Mouse (Mus musculus) forebrain, embryonic 11.5 days (tissue): ENCODE data around the gene Fggy. TPM values are rescaled to one million over a fixed set of nuclear protein-coding genes. Genes with fewer than 3 reads are reported as not detected.

ENCODE experiments used
- ATAC-seq: fragments of 200-750 bp; cut with Nextera tagmentation; replicated peaks from 2 replicates; pipeline ENCODE4 v1.8.0; 2017; ENCODE audit warnings: moderate TSS enrichment; ENCODE audit not compliant: low FRiP score
- DNase-seq: peaks from one replicate; pipeline ENCODE4 v3.0.0-alpha.2; 2017; ENCODE audit warnings: low spot score
- H3K27ac ChIP-seq: fragments of 300-500 bp; sonication (generic); 2 replicates; pipeline ENCODE4 v1.5.1; 2014; ENCODE audit warnings: low read depth, low read length
- H3K27me3 ChIP-seq: fragments of 300-500 bp; sonication (generic); 2 replicates; pipeline ENCODE4 v1.6.1; 2014; ENCODE audit warnings: mild to moderate bottlenecking, low read length, mixed read lengths; ENCODE audit not compliant: control insufficient read depth, insufficient read depth
- H3K36me3 ChIP-seq: fragments of 300-500 bp; sonication (generic); 2 replicates; pipeline ENCODE4 v1.6.1; 2014; ENCODE audit warnings: mild to moderate bottlenecking, low read length, moderate library complexity, mixed read lengths; ENCODE audit not compliant: control insufficient read depth, insufficient read depth
- H3K4me1 ChIP-seq: fragments of 300-500 bp; sonication (generic); replicated peaks from 2 replicates; pipeline ENCODE4 v1.6.1; 2014; ENCODE audit warnings: low read length, mixed read lengths; ENCODE audit not compliant: control insufficient read depth, insufficient read depth
- H3K4me2 ChIP-seq: fragments of 300-500 bp; sonication (generic); 2 replicates; pipeline ENCODE4 v1.6.1; 2014; ENCODE audit warnings: low read depth, mild to moderate bottlenecking, low read length, moderate library complexity, mixed read lengths; ENCODE audit not compliant: severe bottlenecking
- H3K4me3 ChIP-seq: fragments of 300-500 bp; sonication (generic); 2 replicates; pipeline ENCODE4 v1.5.1; 2014; ENCODE audit warnings: low read depth, low read length
- H3K9ac ChIP-seq: fragments of 300-500 bp; sonication (generic); 2 replicates; pipeline ENCODE4 v1.6.1; 2014; ENCODE audit warnings: low read length
- H3K9me3 ChIP-seq: fragments of 300-500 bp; sonication (generic); 2 replicates; pipeline ENCODE4 v1.6.1; 2016; ENCODE audit warnings: low read length, mixed read lengths; ENCODE audit not compliant: control insufficient read depth
- WGBS: fragments of 180-500 bp; shearing (Covaris S2); extraction: QIAGEN DNeasy Blood & Tissue Kit; methylation state at CpG from one replicate; pipeline ENCODE4 v1.1.7; 2014; 5-methylcytosine and 5-hydroxymethylcytosine counted together
- polyA plus RNA-seq: library from polyadenylated mRNA; unstranded; fragments of >200 nt; fragmentation: Nextera tagmentation; extraction: Ambion mirVana; gene quantifications from 2 replicates; pipeline ENCODE4 v1.2.1, GENCODE M21; 2014

Gene Fggy
- polyA plus RNA-seq, 1 experiment from 2014 or later: 7.7 TPM

DNA sequence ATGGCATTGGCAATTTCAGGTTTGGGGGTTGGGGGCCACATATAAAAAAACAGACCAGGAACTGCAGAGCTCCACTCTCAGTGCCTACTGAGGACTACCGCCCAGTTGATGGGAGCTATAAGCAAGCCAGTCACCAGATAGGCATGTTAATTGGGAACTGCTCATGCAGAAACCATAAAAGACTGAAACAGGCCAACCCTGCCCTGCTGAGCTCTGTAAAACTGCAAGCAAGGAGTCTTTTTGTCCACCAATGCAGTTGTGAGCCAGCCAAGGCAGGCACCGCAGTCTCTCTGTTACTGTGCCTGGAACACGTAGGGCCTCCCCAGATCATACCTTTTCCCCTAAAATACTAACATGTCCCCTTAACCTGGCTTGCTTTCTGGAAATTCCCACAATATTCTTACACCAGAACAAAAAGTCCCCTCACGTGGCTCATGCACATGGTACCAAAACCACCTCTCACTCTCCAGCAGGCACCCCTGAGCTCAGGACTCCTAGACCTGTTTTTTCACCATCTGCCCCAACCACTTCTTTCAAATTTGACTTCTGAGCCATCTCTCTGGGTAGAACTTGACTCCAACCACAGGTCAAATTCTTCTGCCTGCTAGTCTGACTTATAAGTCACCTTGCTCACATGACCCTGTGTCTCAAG, 377.2 kb downstream of the Fggy start:
- ATAC-seq: 0 out of 2 replicates have a peak, but pooled peaks have one; percentile 49
- WGBS: 69% methylated on average over 4 of the region's 4 CpGs

DNA sequence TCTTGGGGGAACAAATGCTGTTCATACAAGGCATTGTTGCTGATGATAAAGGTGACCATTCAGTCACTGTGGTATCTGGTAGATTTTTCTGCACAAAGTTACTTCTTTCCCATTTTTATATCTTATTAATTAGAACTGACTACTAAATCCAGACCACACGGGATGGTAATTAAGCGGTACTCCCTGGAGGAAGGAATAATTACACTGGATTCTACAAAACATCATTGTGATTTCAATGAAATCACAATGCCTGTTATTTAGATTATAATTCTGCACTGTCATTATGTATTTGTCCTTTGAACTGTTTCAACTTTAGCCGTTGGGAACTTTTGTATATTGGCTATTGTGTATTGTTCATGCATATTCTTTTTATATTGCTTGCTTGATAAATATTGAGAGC, 381.4 kb downstream of the Fggy start:
- Histone ChIP-seq H3K4me1 (no peaks in the 10 kb centered on the region), H3K36me3 (no peaks in the 10 kb centered on the region), H3K27me3 (no peaks in the 10 kb centered on the region), H3K9ac (no peak overlapping the region), H3K27ac (no peak overlapping the region), H3K9me3 (no peaks in the 10 kb centered on the region), H3K4me2 (no peak overlapping the region), H3K4me3 (no peak overlapping the region)
- DNase-seq (no peak), ATAC-seq (no peak)
- 85% methylated on average over 3 of the region's 3 CpGs for WGBS

More for the DNA sequence above, 377.2 kb downstream of the Fggy start:
- no peaks in the 10 kb centered on the region for H3K9me3 ChIP-seq
- no peaks in the 10 kb centered on the region for H3K36me3 ChIP-seq
- no peak overlapping the region for H3K9ac ChIP-seq
- no peak overlapping the region for H3K4me3 ChIP-seq
- no peak overlapping the region for H3K4me2 ChIP-seq
- no peak overlapping the region for H3K27ac ChIP-seq
- H3K4me1 ChIP-seq: no peaks in the 10 kb centered on the region
- H3K27me3 ChIP-seq: no peaks in the 10 kb centered on the region
- DNase-seq: peak; percentile 46

DNA sequence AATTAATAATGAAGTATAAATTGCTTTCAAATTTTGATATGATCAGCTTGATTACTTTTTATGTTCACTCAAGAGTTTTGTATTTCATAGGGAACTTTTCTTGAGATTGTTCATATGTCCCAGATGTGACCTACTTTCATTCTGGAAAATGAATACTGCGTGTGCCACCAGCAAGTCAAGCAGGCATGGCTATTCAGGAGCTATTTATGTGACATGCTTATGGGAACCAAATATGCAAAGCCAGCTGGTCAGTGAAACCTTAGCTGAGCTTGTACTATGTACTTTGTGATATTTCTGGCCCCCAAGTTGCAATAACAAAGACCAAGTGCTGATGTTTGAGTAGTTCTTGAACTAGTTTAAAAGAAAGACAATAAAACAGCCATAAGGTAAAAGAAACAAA, 390.6 kb downstream of the Fggy start:
- H3K27me3 ChIP-seq: no peaks in the 10 kb centered on the region
- no peak for DNase-seq
- WGBS: 77% methylated on average over 1 of the region's 1 CpGs
- H3K4me2 ChIP-seq: no peak overlapping the region
- no peaks in the 10 kb centered on the region for H3K9me3 ChIP-seq
- no peaks in the 10 kb centered on the region for H3K36me3 ChIP-seq
- no peaks in the 10 kb centered on the region for H3K4me1 ChIP-seq
- H3K9ac ChIP-seq: no peak overlapping the region
- H3K4me3 ChIP-seq: no peak overlapping the region
- H3K27ac ChIP-seq: no peak overlapping the region
- no peak for ATAC-seq

DNA sequence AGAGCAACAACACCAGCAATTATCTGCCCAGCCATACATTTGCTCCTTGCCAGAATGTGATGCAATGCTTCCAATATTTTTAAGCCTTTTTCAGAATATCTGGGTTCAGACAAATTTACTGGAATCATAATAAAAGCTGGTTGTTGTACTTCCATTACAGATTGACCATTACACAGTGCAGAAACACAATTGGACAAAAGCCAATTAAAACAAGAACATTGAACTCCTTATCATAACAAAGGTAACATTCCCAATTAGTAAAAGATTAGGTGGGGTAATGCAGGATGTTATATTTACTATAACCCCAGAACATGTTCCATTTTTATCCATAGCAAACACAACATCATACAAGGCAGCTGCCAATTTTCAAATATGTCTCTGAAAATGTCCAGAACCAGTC, 396.0 kb downstream of the Fggy start:
- H3K36me3 ChIP-seq: no peaks in the 10 kb centered on the region
- H3K27me3 ChIP-seq: no peaks in the 10 kb centered on the region
- ATAC-seq: no peak
- no peaks in the 10 kb centered on the region for H3K4me1 ChIP-seq
- H3K4me3 ChIP-seq: no peak overlapping the region
- H3K4me2 ChIP-seq: no peak overlapping the region
- no peak overlapping the region for H3K9ac ChIP-seq
- H3K27ac ChIP-seq: no peak overlapping the region
- H3K9me3 ChIP-seq: no peaks in the 10 kb centered on the region; the same call in 1 of the 2 replicates
- DNase-seq: no peak

DNA sequence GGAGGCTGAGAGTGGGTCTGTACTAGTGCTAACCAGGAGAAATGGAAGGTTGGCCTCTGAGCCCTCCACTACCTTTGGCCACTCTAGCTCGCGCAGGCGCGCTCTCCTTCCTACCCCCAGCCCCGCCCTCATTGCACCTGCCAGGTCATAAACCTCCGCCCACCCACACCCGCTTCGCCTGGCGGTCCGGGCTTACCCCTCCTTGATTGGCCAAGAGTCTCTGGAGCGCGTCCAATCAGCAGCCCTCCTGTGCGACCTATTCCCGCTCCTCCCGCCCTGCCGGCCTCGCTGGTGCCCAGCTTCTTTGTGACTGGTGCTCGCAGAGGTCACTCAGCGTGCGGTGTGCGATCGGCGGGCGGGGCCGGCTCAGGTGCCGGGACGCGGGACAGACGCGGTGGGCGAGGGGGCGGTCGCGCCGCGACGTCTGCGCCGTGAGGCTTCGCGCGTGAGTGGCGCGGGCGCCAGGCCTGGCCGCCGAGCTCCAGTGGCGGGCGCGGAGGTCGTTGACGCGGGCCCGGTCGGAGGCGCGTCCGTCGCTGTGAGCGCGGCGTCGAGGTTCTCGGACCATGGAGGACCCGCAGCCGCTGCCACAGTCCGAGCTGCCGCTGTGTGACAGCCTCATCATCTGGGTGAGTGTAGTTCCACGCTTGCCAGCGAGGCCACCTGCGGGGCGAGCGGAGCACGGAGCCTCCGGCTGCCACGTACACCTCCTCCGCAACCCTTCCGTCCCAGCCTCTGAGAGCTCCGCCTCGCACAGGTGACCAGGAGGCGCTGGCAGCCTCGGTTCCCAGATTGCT, 409.8 kb downstream of the Fggy start, which contains the start of gene Hook1:
Gene Hook1 (plus strand): TSS at position 313 of the 797 bp plus-strand sequence.
- Histone ChIP-seq H3K27ac (no peak within 1 kb of the TSS), H3K4me2 (peak within 1 kb of the TSS; percentile 79), H3K9me3 (no peaks in the 10 kb centered on the region), H3K27me3 (no peaks in the 10 kb centered on the region), H3K36me3 (no peaks in the 10 kb centered on the region), H3K9ac (peak within 1 kb of the TSS; percentile 78), H3K4me1 (no peaks in the 10 kb centered on the region; the same call in 1 of the 2 replicates), H3K4me3 (peak within 1 kb of the TSS; percentile 64)
- WGBS: under 1% methylated on average over 81 of the region's 82 CpGs
- DNase-seq (peak; percentile 96), ATAC-seq (peak; percentile 100)
